Mouse (Mus musculus) embryonic facial prominence, embryonic 11.5 days (tissue): Measurements from ENCODE around the gene Col25a1. TPM values are rescaled to one million over a fixed set of nuclear protein-coding genes. Genes with fewer than 3 reads are reported as not detected.

ENCODE experiments used
- ATAC-seq: fragments of 200-750 bp; cut with Nextera tagmentation; replicated peaks from 2 replicates; pipeline ENCODE4 v1.8.0; 2017; ENCODE audit warnings: low read depth; ENCODE audit not compliant: insufficient number of reproducible peaks, low FRiP score, low TSS enrichment
- DNase-seq: peaks from one replicate; pipeline ENCODE4 v3.0.0-alpha.2; 2015; ENCODE audit warnings: low spot score
- H3K27ac ChIP-seq: fragments of 300-500 bp; sonication (generic); replicated peaks from 2 replicates; pipeline ENCODE4 v1.5.1; 2014; ENCODE audit warnings: mild to moderate bottlenecking, low read depth, low read length, control low read depth
- H3K27me3 ChIP-seq: fragments of 300-500 bp; sonication (generic); 2 replicates; pipeline ENCODE4 v1.6.1; 2014; ENCODE audit warnings: mild to moderate bottlenecking, low read length, moderate library complexity, mixed read lengths; ENCODE audit not compliant: control insufficient read depth, insufficient read depth
- H3K36me3 ChIP-seq: fragments of 300-500 bp; sonication (generic); replicated peaks from 2 replicates; pipeline ENCODE4 v1.6.1; 2014; ENCODE audit warnings: low read depth, mild to moderate bottlenecking, low read length, moderate library complexity, mixed read lengths; ENCODE audit not compliant: control insufficient read depth, insufficient read depth
- H3K4me1 ChIP-seq: fragments of 300-500 bp; sonication (generic); 2 replicates; pipeline ENCODE4 v1.6.1; 2014; ENCODE audit warnings: low read length, mixed read lengths; ENCODE audit not compliant: control insufficient read depth, insufficient read depth
- H3K4me2 ChIP-seq: fragments of 300-500 bp; sonication (generic); 2 replicates; pipeline ENCODE4 v1.6.1; 2014; ENCODE audit warnings: low read depth, mild to moderate bottlenecking, control low read depth, low read length, moderate library complexity
- H3K4me3 ChIP-seq: fragments of 300-500 bp; sonication (generic); 2 replicates; pipeline ENCODE4 v1.5.1; 2014; ENCODE audit warnings: low read depth, low read length, control low read depth
- H3K9ac ChIP-seq: fragments of 300-500 bp; sonication (generic); replicated peaks from 2 replicates; pipeline ENCODE4 v1.6.1; 2014; ENCODE audit warnings: mild to moderate bottlenecking, control low read depth, low read length
- H3K9me3 ChIP-seq: fragments of 300-500 bp; sonication (generic); replicated peaks from 2 replicates; pipeline ENCODE4 v1.6.1; 2016; ENCODE audit warnings: mild to moderate bottlenecking, low read length, inconsistent platforms, mixed read lengths; ENCODE audit not compliant: control insufficient read depth
- WGBS: fragments of 180-500 bp; shearing (Covaris S2); extraction: QIAGEN DNeasy Blood & Tissue Kit; methylation state at CpG from one replicate; pipeline ENCODE4 v1.1.7; 2014; 5-methylcytosine and 5-hydroxymethylcytosine counted together
- polyA plus RNA-seq: library from polyadenylated mRNA; unstranded; fragments of >200 nt; fragmentation: Nextera tagmentation; extraction: Ambion mirVana; gene quantifications from 2 replicates; pipeline ENCODE4 v1.2.1, GENCODE M21; 2014

The Col25a1 gene
- polyA plus RNA-seq, 1 experiment from 2014 or later, result 11.1 TPM

- H3K9me3 ChIP-seq, result no peaks in the 10 kb centered on the region
- H3K27me3 ChIP-seq, result no peaks in the 10 kb centered on the region
- 92% methylated on average over 9 of the region's 9 CpGs for WGBS
- ATAC-seq, result no peak
- H3K27ac ChIP-seq, result no peak overlapping the region
- no peak overlapping the region for H3K4me3 ChIP-seq
- H3K4me2 ChIP-seq, result no peak overlapping the region
- H3K9ac ChIP-seq, result no peak overlapping the region
- H3K4me1 ChIP-seq, result no peaks in the 10 kb centered on the region
- no peaks in the 10 kb centered on the region for H3K36me3 ChIP-seq
- DNase-seq, result no peak
Observed at GRCm38 (mm10) chr3:130329833-130330555, 198.7 kb downstream of the Col25a1 start.

GRCm38 (mm10) chr3:130330556-130330950 is 199.3 kb downstream of the Col25a1 start:
- H3K9me3 ChIP-seq, result no peaks in the 10 kb centered on the region
- 90% methylated on average over 3 of the region's 3 CpGs for WGBS
- no peaks in the 10 kb centered on the region for H3K4me1 ChIP-seq
- ATAC-seq (no peak), DNase-seq (no peak)
- no peaks in the 10 kb centered on the region for H3K36me3 ChIP-seq
- no peaks in the 10 kb centered on the region for H3K27me3 ChIP-seq
- no peak overlapping the region for H3K9ac ChIP-seq
- H3K27ac ChIP-seq, result no peak overlapping the region
- H3K4me3 ChIP-seq, result no peak overlapping the region
- H3K4me2 ChIP-seq, result no peak overlapping the region

GRCm38 (mm10) chr3:130332347-130332913 is 201.1 kb downstream of the Col25a1 start:
- H3K27me3 ChIP-seq, result no peaks in the 10 kb centered on the region
- H3K4me1 ChIP-seq, result no peaks in the 10 kb centered on the region
- WGBS, result 65% methylated on average over 3 of the region's 3 CpGs
- no peak overlapping the region for H3K4me2 ChIP-seq
- no peak overlapping the region for H3K9ac ChIP-seq
- no peak overlapping the region for H3K4me3 ChIP-seq
- no peak for ATAC-seq
- DNase-seq, result no peak
- H3K27ac ChIP-seq, result no peak overlapping the region
- no peaks in the 10 kb centered on the region for H3K9me3 ChIP-seq
- no peaks in the 10 kb centered on the region for H3K36me3 ChIP-seq

- H3K4me3 ChIP-seq, result no peak overlapping the region
- H3K27me3 ChIP-seq, result no peaks in the 10 kb centered on the region
- no peaks in the 10 kb centered on the region for H3K4me1 ChIP-seq
- DNase-seq (peak; percentile 49), ATAC-seq (no peak)
- no peak overlapping the region for H3K9ac ChIP-seq
- WGBS, result 57% methylated on average over 13 of the region's 13 CpGs
- 0 out of 2 replicates have a peak overlapping the region, but pooled peaks have one; percentile 6 for H3K27ac ChIP-seq
- H3K9me3 ChIP-seq, result no peaks in the 10 kb centered on the region
- H3K4me2 ChIP-seq, result no peak overlapping the region
- H3K36me3 ChIP-seq, result no peaks in the 10 kb centered on the region
Observed at GRCm38 (mm10) chr3:130337857-130338256, 206.6 kb downstream of the Col25a1 start.

- H3K4me2 ChIP-seq, result no peak overlapping the region
- no peak overlapping the region for H3K4me3 ChIP-seq
- no peaks in the 10 kb centered on the region for H3K9me3 ChIP-seq
- no peaks in the 10 kb centered on the region for H3K27me3 ChIP-seq
- DNase-seq (no peak), ATAC-seq (no peak)
- H3K4me1 ChIP-seq, result no peaks in the 10 kb centered on the region
- H3K36me3 ChIP-seq, result no peaks in the 10 kb centered on the region
- no peak overlapping the region for H3K27ac ChIP-seq
- no peak overlapping the region for H3K9ac ChIP-seq
- 87% methylated on average over 3 of the region's 3 CpGs for WGBS
Observed at GRCm38 (mm10) chr3:130338371-130338770, 207.1 kb downstream of the Col25a1 start.

GRCm38 (mm10) chr3:130350161-130350560 is 218.9 kb downstream of the Col25a1 start:
- H3K9me3 ChIP-seq, result no peaks in the 10 kb centered on the region
- no peak overlapping the region for H3K27ac ChIP-seq
- no peak overlapping the region for H3K4me2 ChIP-seq
- ATAC-seq, result no peak
- H3K4me3 ChIP-seq, result no peak overlapping the region
- WGBS, result 52% methylated on average over 6 of the region's 6 CpGs
- no peak for DNase-seq
- H3K27me3 ChIP-seq, result no peaks in the 10 kb centered on the region
- H3K9ac ChIP-seq, result no peak overlapping the region
- no peaks in the 10 kb centered on the region for H3K36me3 ChIP-seq
- H3K4me1 ChIP-seq, result no peaks in the 10 kb centered on the region

GRCm38 (mm10) chr3:130354399-130355039 is 223.2 kb downstream of the Col25a1 start:
- no peak overlapping the region for H3K27ac ChIP-seq
- no peaks in the 10 kb centered on the region for H3K27me3 ChIP-seq
- H3K4me1 ChIP-seq, result no peaks in the 10 kb centered on the region
- H3K4me2 ChIP-seq, result no peak overlapping the region
- no peak overlapping the region for H3K4me3 ChIP-seq
- no peak for ATAC-seq
- no peak overlapping the region for H3K9ac ChIP-seq
- no peaks in the 10 kb centered on the region for H3K9me3 ChIP-seq
- WGBS, result 74% methylated on average over 4 of the region's 4 CpGs
- DNase-seq, result no peak
- H3K36me3 ChIP-seq, result no peaks in the 10 kb centered on the region

GRCm38 (mm10) chr3:130356575-130357173 is 225.4 kb downstream of the Col25a1 start:
- Histone ChIP-seq H3K4me3 (no peak overlapping the region), H3K27ac (no peak overlapping the region), H3K9ac (no peak overlapping the region), H3K36me3 (no peaks in the 10 kb centered on the region), H3K9me3 (no peaks in the 10 kb centered on the region), H3K4me1 (no peaks in the 10 kb centered on the region), H3K4me2 (no peak overlapping the region), H3K27me3 (no peaks in the 10 kb centered on the region)
- ATAC-seq (no peak), DNase-seq (no peak)
- 84% methylated on average over 15 of the region's 15 CpGs for WGBS
